Mouse (Mus musculus) stomach, embryonic 14.5 days (tissue): ENCODE data around the gene H2-Ab1. TPM values are rescaled to one million over a fixed set of nuclear protein-coding genes. Genes with fewer than 3 reads are reported as not detected.
"Not testable (repeated sequence)": the region's sequence is repeated elsewhere in the genome, so short reads cannot be mapped to it uniquely, and the experiment has no call there.

Experiments used
- ATAC-seq: fragments of 200-750 bp; cut with Nextera tagmentation; 2 replicates; pipeline ENCODE4 v1.8.0; 2017; ENCODE audit warnings: low read depth, moderate TSS enrichment; ENCODE audit not compliant: insufficient number of reproducible peaks, insufficient read depth, low FRiP score
- H3K27ac ChIP-seq: fragments of 300-500 bp; sonication (generic); 2 replicates; pipeline ENCODE4 v1.5.1; 2014; ENCODE audit warnings: mild to moderate bottlenecking, low read length, moderate library complexity, mixed read lengths
- H3K27me3 ChIP-seq: fragments of 300-500 bp; sonication (generic); 2 replicates; pipeline ENCODE4 v1.6.1; 2014; ENCODE audit warnings: low read length, control low read depth, mixed read lengths; ENCODE audit not compliant: control insufficient read depth, insufficient read depth
- H3K36me3 ChIP-seq: fragments of 300-500 bp; sonication (generic); 2 replicates; pipeline ENCODE4 v1.6.1; 2014; ENCODE audit warnings: mild to moderate bottlenecking, control low read depth, low read length, moderate library complexity, mixed read lengths; ENCODE audit not compliant: control insufficient read depth, insufficient read depth
- H3K4me1 ChIP-seq: fragments of 300-500 bp; sonication (generic); 2 replicates; pipeline ENCODE4 v1.6.1; 2014; ENCODE audit warnings: low read length, control low read depth, mixed read lengths; ENCODE audit not compliant: control insufficient read depth, insufficient read depth
- H3K4me2 ChIP-seq: fragments of 300-500 bp; sonication (generic); replicated peaks from 2 replicates; pipeline ENCODE4 v1.6.1; 2014; ENCODE audit warnings: low read depth, low read length, control low read depth
- H3K4me3 ChIP-seq: fragments of 300-500 bp; sonication (generic); 2 replicates; pipeline ENCODE4 v1.5.1; 2014; ENCODE audit warnings: low read depth, low read length, control low read depth
- H3K9ac ChIP-seq: fragments of 300-500 bp; sonication (generic); replicated peaks from 2 replicates; pipeline ENCODE4 v1.6.1; 2014; ENCODE audit warnings: low read depth, mild to moderate bottlenecking, control low read depth, low read length, moderate library complexity, mixed read lengths
- H3K9me3 ChIP-seq: fragments of 300-500 bp; sonication (generic); 2 replicates; pipeline ENCODE4 v1.6.1; 2016; ENCODE audit warnings: low read depth, low read length, control low read depth; ENCODE audit not compliant: control insufficient read depth
- WGBS: fragments of 180-500 bp; shearing (Covaris S2); extraction: QIAGEN DNeasy Blood & Tissue Kit; methylation state at CpG from one replicate; pipeline ENCODE4 v1.1.7; 2014; 5-methylcytosine and 5-hydroxymethylcytosine counted together
- polyA plus RNA-seq: library from polyadenylated mRNA; unstranded; fragments of >200 nt; fragmentation: Nextera tagmentation; extraction: Ambion mirVana; gene quantifications from 2 replicates; pipeline ENCODE4 v1.2.1, GENCODE M21; 2014

Gene H2-Ab1
- polyA plus RNA-seq, 1 experiment from 2014 or later: 12.6 TPM

DNA sequence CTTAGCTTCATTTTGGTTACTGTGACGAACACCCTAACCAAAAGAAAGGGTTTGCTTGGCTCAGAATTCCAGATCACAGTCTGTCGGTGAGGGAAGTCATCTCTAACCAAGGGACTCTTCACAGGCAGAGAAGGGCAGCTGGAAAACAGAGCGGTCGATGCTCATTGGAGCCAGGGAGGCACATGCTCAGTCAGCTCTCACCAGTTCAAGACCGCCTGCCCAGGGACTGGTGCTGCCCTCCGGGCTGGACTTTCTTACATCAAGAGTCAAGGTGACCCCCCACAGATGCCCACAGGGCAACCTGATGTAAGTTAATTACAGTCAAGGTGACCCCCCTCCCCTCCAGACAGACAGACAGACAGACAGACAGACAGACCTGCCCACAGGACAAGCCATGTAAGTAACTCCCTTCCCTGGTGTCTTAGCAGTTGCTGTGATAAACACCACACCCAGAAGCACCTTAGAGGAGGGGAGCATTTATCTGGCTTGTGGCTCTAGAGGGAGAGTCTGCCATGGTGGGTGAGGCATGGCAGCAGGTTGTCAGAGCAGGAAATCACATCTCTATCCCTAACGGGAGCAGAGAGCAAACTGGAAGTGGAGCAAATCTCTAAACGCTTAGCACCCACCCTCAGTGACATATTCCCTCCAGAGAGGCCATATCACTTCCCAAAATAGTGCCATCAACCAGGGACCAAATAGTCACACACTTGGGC lies 40.1 kb upstream of the H2-Ab1 start:
- H3K9me3 ChIP-seq: 0 out of 2 replicates have a peak, but pooled peaks cover 3% of the 10 kb centered on the region
- no peak overlapping the region for H3K4me2 ChIP-seq
- H3K4me3 ChIP-seq: no peak overlapping the region
- peaks cover 12% of the 10 kb centered on the region; the same call in 1 of the 2 replicates for H3K27me3 ChIP-seq
- 85% methylated on average over 8 of the region's 8 CpGs for WGBS
- ATAC-seq: no peak
- H3K36me3 ChIP-seq: no peaks in the 10 kb centered on the region
- H3K4me1 ChIP-seq: no peaks in the 10 kb centered on the region
- no peak overlapping the region for H3K9ac ChIP-seq
- no peak overlapping the region for H3K27ac ChIP-seq

DNA sequence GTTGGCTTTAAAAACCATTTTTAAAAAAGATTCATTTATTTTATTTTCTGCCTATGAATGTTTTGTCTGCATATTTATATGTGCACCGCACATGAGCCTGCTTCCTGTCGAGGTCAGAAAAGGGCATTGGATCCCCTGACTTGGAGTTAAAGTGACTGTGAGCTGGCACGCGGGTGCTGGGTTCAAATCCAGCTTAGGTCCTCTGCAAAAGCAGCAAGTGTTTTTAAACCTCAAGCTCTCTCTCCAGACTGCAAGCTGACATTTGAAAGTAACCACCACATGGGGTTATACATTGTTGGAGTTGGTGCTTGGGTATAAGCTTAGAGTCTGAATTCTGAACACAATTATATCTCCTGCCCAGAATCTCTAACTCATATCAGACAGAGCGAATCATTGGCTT lies 39.5 kb upstream of the H2-Ab1 start:
- Histone ChIP-seq H3K9ac (no peak overlapping the region), H3K27ac (no peak overlapping the region), H3K4me2 (no peak overlapping the region), H3K36me3 (no peaks in the 10 kb centered on the region), H3K9me3 (0 out of 2 replicates have a peak, but pooled peaks cover 3% of the 10 kb centered on the region), H3K4me1 (no peaks in the 10 kb centered on the region), H3K27me3 (peaks cover 12% of the 10 kb centered on the region; the same call in 1 of the 2 replicates), H3K4me3 (no peak overlapping the region)
- WGBS: 83% methylated on average over 5 of the region's 5 CpGs
- no peak for ATAC-seq

DNA sequence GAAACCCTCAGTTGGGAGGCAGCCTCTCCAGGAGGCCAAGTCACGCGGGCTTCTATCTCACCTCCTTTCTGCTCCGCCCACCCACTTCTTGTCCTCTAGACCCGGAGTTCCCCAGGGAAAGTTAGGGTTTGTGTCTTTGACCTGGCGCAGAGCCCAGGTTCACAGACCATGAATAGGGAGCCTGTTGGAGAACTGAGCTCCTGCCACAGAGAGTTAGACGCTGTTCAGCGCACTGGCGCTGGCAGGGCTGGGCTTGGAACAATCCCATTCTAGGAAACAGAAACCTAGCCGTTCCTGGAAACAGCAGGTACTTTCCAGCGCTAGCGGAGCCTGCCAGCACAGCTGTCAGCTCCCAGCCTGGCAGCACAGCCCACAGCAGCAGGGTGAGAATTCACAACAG lies 38.8 kb upstream of the H2-Ab1 start:
- H3K4me2 ChIP-seq: no peak overlapping the region
- 0 out of 2 replicates have a peak, but pooled peaks cover 3% of the 10 kb centered on the region for H3K9me3 ChIP-seq
- H3K9ac ChIP-seq: no peak overlapping the region
- H3K4me1 ChIP-seq: no peaks in the 10 kb centered on the region
- 86% methylated on average over 11 of the region's 11 CpGs for WGBS
- peaks cover 6% of the 10 kb centered on the region; the same call in 1 of the 2 replicates for H3K27me3 ChIP-seq
- ATAC-seq: no peak
- no peak overlapping the region for H3K4me3 ChIP-seq
- no peaks in the 10 kb centered on the region for H3K36me3 ChIP-seq
- H3K27ac ChIP-seq: no peak overlapping the region

DNA sequence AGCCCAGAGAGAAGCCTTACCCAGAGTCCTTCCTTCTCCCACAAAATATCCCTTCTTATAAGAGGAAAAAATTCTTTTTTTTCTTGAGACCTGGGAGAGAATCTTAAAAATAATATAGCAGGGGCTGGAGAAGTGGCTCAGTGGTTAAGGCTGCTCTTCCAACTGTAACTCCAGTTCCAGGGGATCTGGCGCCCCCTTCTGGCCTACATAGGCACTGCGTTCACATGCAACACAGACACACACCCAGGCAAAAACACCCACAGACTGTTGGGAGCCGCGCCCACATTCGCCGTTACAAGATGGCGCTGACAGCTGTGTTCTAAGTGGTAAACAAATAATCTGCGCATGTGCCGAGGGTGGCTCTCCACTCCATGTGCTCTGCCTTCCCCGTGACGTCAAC lies 38.4 kb upstream of the H2-Ab1 start:
- not testable (repeated sequence) for H3K9me3 ChIP-seq, H3K4me3 ChIP-seq, H3K4me2 ChIP-seq, H3K9ac ChIP-seq, H3K27me3 ChIP-seq, H3K27ac ChIP-seq, ATAC-seq, H3K36me3 ChIP-seq, H3K4me1 ChIP-seq
- 92% methylated on average over 8 of the region's 11 CpGs for WGBS

DNA sequence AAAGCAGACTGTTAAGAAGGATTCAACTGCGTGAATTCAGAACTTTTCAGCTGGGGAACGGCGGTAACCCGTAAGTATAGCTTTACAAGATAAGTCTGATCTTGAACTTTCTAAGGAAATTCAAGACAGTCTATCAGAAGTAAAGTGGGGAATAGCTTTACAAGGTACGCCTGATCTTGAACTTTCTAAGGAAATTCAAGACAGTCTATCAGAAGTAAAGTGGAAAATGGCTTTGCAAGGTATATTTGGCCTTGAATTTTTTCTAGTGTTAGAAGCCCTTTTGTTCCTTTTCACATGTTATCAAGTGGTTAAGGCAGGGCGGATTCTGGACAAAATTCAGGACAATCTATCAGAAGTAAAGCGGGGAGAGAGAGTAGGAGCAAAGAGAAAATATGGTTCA lies 37.7 kb upstream of the H2-Ab1 start:
- H3K4me3 ChIP-seq: not testable (repeated sequence)

DNA sequence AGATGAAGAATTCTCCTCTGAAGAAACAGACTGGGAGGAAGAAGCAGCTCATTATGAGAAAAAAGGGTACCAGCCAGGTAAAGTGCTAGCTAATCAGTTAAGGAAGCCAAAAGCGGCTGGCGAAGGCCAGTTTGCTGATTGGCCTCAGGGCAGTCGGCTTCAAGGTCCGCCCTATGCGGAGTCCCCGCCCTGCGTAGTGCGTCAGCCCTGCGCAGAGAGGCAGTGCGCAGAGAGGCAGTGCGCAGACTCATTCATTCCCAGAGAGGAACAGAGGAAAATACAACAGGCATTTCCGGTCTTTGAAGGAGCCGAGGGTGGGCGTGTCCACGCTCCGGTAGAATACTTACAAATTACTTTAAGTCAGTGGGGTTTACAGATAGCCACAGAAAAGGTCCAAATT lies 37.1 kb upstream of the H2-Ab1 start:
- not testable (repeated sequence) for H3K9ac ChIP-seq, H3K4me2 ChIP-seq, H3K4me3 ChIP-seq, H3K27ac ChIP-seq, ATAC-seq, H3K9me3 ChIP-seq, H3K36me3 ChIP-seq, H3K27me3 ChIP-seq, H3K4me1 ChIP-seq
- no CpG with 5 or more reads among the region's 16 CpGs for WGBS

More for the DNA sequence above, 37.7 kb upstream of the H2-Ab1 start:
- not testable (repeated sequence) for ATAC-seq, H3K36me3 ChIP-seq, H3K9ac ChIP-seq, H3K27me3 ChIP-seq, H3K27ac ChIP-seq, H3K4me1 ChIP-seq, H3K4me2 ChIP-seq, H3K9me3 ChIP-seq
- 97% methylated on average over 3 of the region's 7 CpGs for WGBS

DNA sequence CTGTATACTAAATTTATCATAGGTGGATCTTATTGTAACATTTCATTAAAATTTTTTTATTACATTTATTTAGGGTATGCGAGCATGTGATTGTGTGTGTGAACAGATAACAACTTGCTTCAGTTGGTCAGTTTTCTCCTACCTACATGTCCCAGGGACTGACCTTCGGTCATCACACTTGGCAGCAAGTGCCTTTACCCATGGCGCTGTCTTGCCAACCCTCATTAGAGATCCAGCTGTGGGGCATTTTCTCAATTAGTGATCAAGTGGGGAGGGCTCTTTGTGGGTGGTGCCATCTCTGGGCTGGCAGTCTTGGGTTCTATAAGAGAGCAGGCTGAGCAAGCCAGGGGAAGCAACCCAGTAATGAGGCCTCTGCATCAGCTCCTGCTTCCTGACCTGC lies 32.7 kb upstream of the H2-Ab1 start:
- WGBS: 92% methylated on average over 3 of the region's 3 CpGs
- no peak overlapping the region for H3K27ac ChIP-seq
- H3K27me3 ChIP-seq: no peaks in the 10 kb centered on the region
- 0 out of 2 replicates have a peak, but pooled peaks cover 4% of the 10 kb centered on the region for H3K9me3 ChIP-seq
- no peak for ATAC-seq
- no peak overlapping the region for H3K9ac ChIP-seq
- no peaks in the 10 kb centered on the region for H3K36me3 ChIP-seq
- H3K4me3 ChIP-seq: no peak overlapping the region
- H3K4me2 ChIP-seq: no peak overlapping the region
- no peaks in the 10 kb centered on the region for H3K4me1 ChIP-seq

DNA sequence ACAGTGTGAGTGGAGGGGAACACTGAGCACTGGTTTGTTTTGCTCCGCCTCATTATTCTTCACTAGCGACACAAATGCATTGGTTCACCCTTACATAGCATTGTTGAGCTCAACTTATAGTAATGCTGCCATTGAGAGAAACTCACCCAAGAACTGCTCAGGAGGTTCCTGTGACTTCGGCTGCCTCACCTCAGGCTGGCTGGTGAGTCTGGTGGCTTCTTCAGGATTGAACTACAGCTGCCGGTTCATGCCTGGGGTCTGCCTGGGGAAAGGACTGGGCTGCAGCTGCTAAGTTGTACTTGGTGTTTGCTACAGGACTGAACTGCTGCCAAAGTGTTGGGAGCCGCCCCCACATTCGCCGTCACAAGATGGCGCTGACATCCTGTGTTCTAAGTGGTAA lies 32.1 kb upstream of the H2-Ab1 start:
- 97% methylated on average over 8 of the region's 8 CpGs for WGBS
- Histone ChIP-seq H3K4me3 (no peak overlapping the region), H3K4me1 (no peaks in the 10 kb centered on the region), H3K4me2 (no peak overlapping the region), H3K9me3 (0 out of 2 replicates have a peak, but pooled peaks cover 4% of the 10 kb centered on the region), H3K9ac (no peak overlapping the region), H3K36me3 (no peaks in the 10 kb centered on the region), H3K27ac (no peak overlapping the region), H3K27me3 (no peaks in the 10 kb centered on the region)
- no peak for ATAC-seq

DNA sequence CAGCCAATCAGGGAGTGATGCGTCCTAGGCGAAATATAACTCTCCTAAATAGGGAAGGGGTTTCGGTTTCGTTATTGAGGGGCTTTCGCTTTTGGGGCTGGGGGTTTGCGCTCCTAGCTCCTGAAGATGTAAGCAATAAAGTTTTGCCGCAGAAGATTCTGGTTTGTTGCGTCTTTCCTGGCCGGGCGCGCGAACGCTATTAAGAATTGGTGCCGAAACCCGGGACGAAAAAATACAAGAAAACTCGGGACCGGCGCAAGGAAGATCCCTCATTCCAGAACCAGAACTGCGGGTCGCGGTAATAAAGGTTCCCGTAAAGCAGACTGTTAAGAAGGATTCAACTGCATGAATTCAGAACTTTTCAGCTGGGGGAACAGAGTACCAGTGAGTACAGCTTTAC lies 31.6 kb upstream of the H2-Ab1 start:
- H3K4me2 ChIP-seq, H3K27ac ChIP-seq, H3K9me3 ChIP-seq, H3K9ac ChIP-seq, ATAC-seq, H3K27me3 ChIP-seq, H3K4me1 ChIP-seq, H3K4me3 ChIP-seq, H3K36me3 ChIP-seq: not testable (repeated sequence)
- WGBS: 98% methylated on average over 12 of the region's 23 CpGs
